Mouse (Mus musculus) forebrain, postnatal 0 days (tissue): Measurements from ENCODE around the gene Heatr5a. TPM values are rescaled to one million over a fixed set of nuclear protein-coding genes. Genes with fewer than 3 reads are reported as not detected.
A peak's percentile ranks its signal among the peaks of the same experiment; 100 is the strongest.

ENCODE experiments used
- ATAC-seq: fragments of 200-750 bp; cut with Nextera tagmentation; 2 replicates; pipeline ENCODE4 v1.8.0; 2017; ENCODE audit warnings: mild to moderate bottlenecking, moderate library complexity
- DNase-seq: peaks from one replicate; pipeline ENCODE4 v3.0.0-alpha.2; 2015
- H3K27ac ChIP-seq: fragments of 300-500 bp; sonication (generic); 2 replicates; pipeline ENCODE4 v1.5.1; 2014; ENCODE audit warnings: low read depth, mild to moderate bottlenecking, antibody characterized with exemption, low read length, moderate library complexity, mixed read lengths
- H3K27me3 ChIP-seq: fragments of 300-500 bp; sonication (generic); 2 replicates; pipeline ENCODE4 v1.6.1; 2014; ENCODE audit warnings: mild to moderate bottlenecking, low read length, mixed read lengths; ENCODE audit not compliant: insufficient read depth
- H3K36me3 ChIP-seq: fragments of 300-500 bp; sonication (generic); 2 replicates; pipeline ENCODE4 v1.6.1; 2014; ENCODE audit warnings: mild to moderate bottlenecking, moderate library complexity; ENCODE audit not compliant: insufficient read depth
- H3K4me1 ChIP-seq: fragments of 300-500 bp; sonication (generic); 2 replicates; pipeline ENCODE4 v1.6.1; 2014; ENCODE audit warnings: antibody characterized with exemption; ENCODE audit not compliant: insufficient read depth
- H3K4me2 ChIP-seq: fragments of 300-500 bp; sonication (generic); 2 replicates; pipeline ENCODE4 v1.6.1; 2014; ENCODE audit warnings: low read depth, mild to moderate bottlenecking, moderate library complexity
- H3K4me3 ChIP-seq: fragments of 300-500 bp; sonication (generic); 2 replicates; pipeline ENCODE4 v1.5.1; 2014; ENCODE audit warnings: low read depth, low read length, mixed read lengths
- H3K9ac ChIP-seq: fragments of 300-500 bp; sonication (generic); 2 replicates; pipeline ENCODE4 v1.6.1; 2014; ENCODE audit warnings: mild to moderate bottlenecking
- H3K9me3 ChIP-seq: fragments of 300-500 bp; sonication (generic); 2 replicates; pipeline ENCODE4 v1.6.1; 2016; ENCODE audit warnings: low read length
- CTCF ChIP-seq: sonication (generic); IDR thresholded peaks from 2 replicates; pipeline ENCODE4 v1.5.1; 2016; ENCODE audit warnings: antibody characterized with exemption, control low read depth, low read depth
- WGBS: fragments of 180-500 bp; shearing (Covaris S2); extraction: QIAGEN DNeasy Blood & Tissue Kit; methylation state at CpG from one replicate; pipeline ENCODE4 v1.1.7; 2014; 5-methylcytosine and 5-hydroxymethylcytosine counted together
- polyA plus RNA-seq: library from polyadenylated mRNA; unstranded; fragments of >200 nt; fragmentation: Nextera tagmentation; extraction: Ambion mirVana; gene quantifications from 2 replicates; pipeline ENCODE4 v1.2.1, GENCODE M21; 2015
- total RNA-seq: library from RNA; depleted of rRNA; stranded (reverse); fragments of >200 nt; gene quantifications from 2 replicates; pipeline ENCODE4 v1.2.3, GENCODE M21; 2014

The Heatr5a gene
- total and polyA plus RNA-seq, 2 experiments from 2014 or later: 2.0 to 15.0 TPM

DNA sequence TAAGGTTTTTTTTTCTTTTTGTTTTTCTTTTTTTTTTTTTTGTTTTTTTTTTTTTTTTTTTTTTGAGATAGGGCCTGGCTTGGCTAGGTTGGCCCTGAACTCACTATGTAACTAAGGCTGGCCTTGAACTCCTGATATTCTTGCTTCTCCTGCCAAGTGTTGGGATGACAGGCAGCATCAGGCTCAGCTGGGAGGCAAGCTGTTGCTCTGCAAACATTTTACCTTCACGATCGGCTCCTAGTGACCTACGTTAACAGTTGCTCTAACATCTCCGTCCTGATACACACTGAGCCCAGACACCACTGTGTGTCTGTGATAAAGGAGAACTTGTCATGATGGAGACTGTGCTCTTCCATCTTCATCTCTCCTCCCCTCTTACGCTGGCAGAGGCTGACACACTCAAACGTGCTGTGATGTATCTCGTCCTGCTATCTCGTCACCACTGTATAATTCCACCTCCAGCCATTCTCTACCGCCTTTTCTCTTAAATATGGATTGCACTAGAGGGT lies 87.8 kb downstream of the Heatr5a start:
- H3K4me2 ChIP-seq: no peak overlapping the region
- H3K4me1 ChIP-seq: no peaks in the 10 kb centered on the region
- DNase-seq (no peak), ATAC-seq (no peak)
- no peak overlapping the region for H3K9ac ChIP-seq
- H3K9me3 ChIP-seq: no peaks in the 10 kb centered on the region
- no peak overlapping the region for H3K4me3 ChIP-seq
- WGBS: 90% methylated on average over 9 of the region's 9 CpGs
- H3K36me3 ChIP-seq: peaks cover 4% of the 10 kb centered on the region; the same call in 1 of the 2 replicates
- no peaks in the 10 kb centered on the region for H3K27me3 ChIP-seq
- no peak for TF ChIP-seq CTCF
- no peak overlapping the region for H3K27ac ChIP-seq

DNA sequence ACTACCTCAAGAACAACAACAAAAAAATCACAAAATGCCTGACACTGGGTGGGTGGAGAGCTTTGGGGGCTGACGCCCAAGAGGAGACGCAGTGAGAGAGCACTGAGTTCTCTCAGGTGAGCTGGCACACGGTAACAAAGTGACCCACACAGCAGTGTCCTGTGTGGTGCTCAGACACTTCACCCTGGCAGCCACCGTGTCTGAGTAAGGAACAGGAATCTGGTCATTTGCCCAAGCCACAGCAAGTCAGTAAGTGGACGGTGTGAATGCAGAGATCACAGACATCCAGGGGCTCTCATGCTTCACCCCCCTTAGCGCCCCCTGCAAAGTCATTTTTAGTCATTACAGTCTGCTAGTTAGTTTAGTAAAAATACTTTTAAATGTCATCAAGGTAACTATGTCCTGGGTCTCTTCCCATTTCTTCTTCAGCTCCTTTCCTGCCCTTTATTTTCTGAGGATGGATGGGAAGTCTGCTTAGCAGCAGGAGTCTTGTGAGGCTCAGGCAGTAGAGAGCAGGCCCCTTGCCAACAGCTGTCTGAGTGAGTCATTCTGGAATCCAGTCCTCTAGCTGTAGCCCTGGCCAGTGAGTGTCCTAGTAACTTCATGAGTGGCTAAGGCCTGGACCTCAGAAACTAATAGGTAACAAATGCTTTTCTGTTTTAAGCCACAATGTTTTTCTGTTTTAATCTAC lies 88.4 kb downstream of the Heatr5a start:
- ATAC-seq (no peak), DNase-seq (peak; percentile 25)
- Histone ChIP-seq H3K36me3 (0 out of 2 replicates have a peak, but pooled peaks cover under 1% of the 10 kb centered on the region), H3K27me3 (no peaks in the 10 kb centered on the region), H3K9me3 (no peaks in the 10 kb centered on the region), H3K4me3 (no peak overlapping the region), H3K4me2 (no peak overlapping the region), H3K9ac (no peak overlapping the region), H3K4me1 (no peaks in the 10 kb centered on the region), H3K27ac (no peak overlapping the region)
- TF ChIP-seq CTCF: no peak
- WGBS: 81% methylated on average over 6 of the region's 6 CpGs

- peak; percentile 23; the same call in 1 of the 2 replicates for TF ChIP-seq CTCF
- H3K9ac ChIP-seq: no peak overlapping the region
- H3K4me3 ChIP-seq: no peak overlapping the region
- no peaks in the 10 kb centered on the region for H3K4me1 ChIP-seq
- no peak overlapping the region for H3K4me2 ChIP-seq
- no peaks in the 10 kb centered on the region for H3K9me3 ChIP-seq
- no peak overlapping the region for H3K27ac ChIP-seq
- DNase-seq (no peak), ATAC-seq (no peak)
- H3K36me3 ChIP-seq: no peaks in the 10 kb centered on the region
- WGBS: 87% methylated on average over 2 of the region's 2 CpGs
- H3K27me3 ChIP-seq: no peaks in the 10 kb centered on the region
Measured at GRCm38 (mm10) chr12:51881775-51882174, 89.3 kb downstream of the Heatr5a start.

DNA sequence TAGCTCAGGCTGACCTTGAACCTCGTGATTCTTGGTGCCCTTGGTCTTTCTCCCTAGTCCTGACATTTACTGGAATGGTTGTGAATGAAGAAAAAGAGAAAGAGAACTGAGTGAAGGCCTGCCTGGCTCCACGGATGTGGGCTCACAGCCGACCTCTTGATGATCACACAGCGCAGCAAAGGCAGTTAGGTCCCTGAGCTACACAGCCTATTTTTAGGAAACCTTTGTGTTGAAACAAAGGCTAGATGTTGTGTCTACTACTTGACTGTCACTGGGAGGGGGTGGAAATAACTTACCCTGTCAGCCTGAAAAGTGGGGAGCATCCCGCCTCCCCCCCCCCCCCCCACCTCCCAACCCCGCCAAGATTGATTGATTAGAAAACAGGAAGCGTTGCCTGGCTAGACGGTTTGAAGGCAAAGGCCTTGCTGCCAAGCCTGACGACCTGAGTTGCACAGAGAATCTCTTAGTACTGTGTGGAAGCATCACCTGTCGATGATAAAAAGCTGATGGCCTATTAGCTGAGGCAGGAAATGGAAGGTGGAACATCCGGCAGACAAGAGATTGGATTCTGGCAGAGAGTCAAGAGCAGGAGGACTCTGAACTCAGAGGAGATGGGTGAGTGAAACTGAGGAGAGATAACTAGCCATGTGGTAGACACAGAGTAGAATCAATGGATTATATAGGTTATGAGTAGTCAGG lies 99.5 kb downstream of the Heatr5a start:
- Histone ChIP-seq H3K36me3 (no peaks in the 10 kb centered on the region), H3K4me3 (no peak overlapping the region), H3K27me3 (no peaks in the 10 kb centered on the region), H3K27ac (no peak overlapping the region), H3K9ac (no peak overlapping the region), H3K4me1 (no peaks in the 10 kb centered on the region), H3K4me2 (no peak overlapping the region), H3K9me3 (no peaks in the 10 kb centered on the region)
- no peak for TF ChIP-seq CTCF
- ATAC-seq: no peak
- WGBS: 73% methylated on average over 11 of the region's 11 CpGs
- DNase-seq: no peak

DNA sequence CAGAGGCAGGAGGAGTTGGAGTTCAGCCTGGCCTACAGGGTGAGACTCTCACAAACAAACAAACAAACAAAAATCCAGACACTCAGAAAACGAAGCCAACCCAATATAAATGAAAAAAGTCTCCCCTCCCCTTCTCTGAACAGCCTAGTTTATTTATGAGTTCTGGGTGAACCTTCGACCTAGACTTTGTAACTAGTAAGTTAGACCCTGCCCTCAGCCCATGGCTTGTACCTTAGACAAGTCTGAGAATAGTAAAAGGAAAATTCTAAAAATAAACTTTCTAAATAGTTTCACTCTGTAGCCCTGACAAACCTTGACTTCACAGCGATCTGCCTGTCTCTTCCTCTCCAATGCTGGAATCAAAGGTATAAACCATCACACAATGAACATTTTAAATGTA lies 101.6 kb downstream of the Heatr5a start:
- Histone ChIP-seq H3K9ac (no peak overlapping the region), H3K27me3 (no peaks in the 10 kb centered on the region), H3K4me2 (no peak overlapping the region), H3K4me1 (0 out of 2 replicates have a peak, but pooled peaks cover 4% of the 10 kb centered on the region), H3K36me3 (no peaks in the 10 kb centered on the region), H3K9me3 (no peaks in the 10 kb centered on the region), H3K27ac (no peak overlapping the region), H3K4me3 (no peak overlapping the region)
- WGBS: 82% methylated on average over 3 of the region's 3 CpGs
- DNase-seq (no peak), ATAC-seq (no peak)
- no peak for TF ChIP-seq CTCF

DNA sequence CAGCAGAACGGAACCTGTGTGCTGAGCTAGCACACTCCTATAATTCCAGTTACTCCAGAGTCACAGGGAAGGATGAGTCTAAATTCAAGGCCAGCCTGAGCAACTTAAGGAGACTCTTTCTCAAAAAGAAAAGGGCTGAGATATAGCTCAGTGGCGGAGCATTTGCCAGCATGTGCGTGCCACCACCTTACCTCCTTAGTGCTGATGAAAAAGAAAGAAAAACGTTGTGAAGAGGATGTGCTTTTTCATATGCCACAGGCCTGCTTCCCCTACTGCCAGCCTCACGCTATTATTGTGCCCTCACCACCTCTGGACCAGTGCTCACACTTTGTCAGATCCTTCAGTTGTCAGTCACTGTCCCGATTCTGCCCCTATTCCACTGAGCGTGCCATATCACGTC lies 104.0 kb downstream of the Heatr5a start:
- TF ChIP-seq CTCF: no peak
- H3K4me3 ChIP-seq: no peak overlapping the region
- no peak for ATAC-seq
- WGBS: 77% methylated on average over 8 of the region's 8 CpGs
- no peaks in the 10 kb centered on the region for H3K27me3 ChIP-seq
- no peak for DNase-seq
- H3K36me3 ChIP-seq: no peaks in the 10 kb centered on the region
- 0 out of 2 replicates have a peak, but pooled peaks cover 4% of the 10 kb centered on the region for H3K4me1 ChIP-seq
- H3K4me2 ChIP-seq: no peak overlapping the region
- no peaks in the 10 kb centered on the region for H3K9me3 ChIP-seq
- no peak overlapping the region for H3K9ac ChIP-seq
- H3K27ac ChIP-seq: no peak overlapping the region
